Comparison of ENCODE assay signal across 25 mouse cellular contexts in the genomic region with DNA sequence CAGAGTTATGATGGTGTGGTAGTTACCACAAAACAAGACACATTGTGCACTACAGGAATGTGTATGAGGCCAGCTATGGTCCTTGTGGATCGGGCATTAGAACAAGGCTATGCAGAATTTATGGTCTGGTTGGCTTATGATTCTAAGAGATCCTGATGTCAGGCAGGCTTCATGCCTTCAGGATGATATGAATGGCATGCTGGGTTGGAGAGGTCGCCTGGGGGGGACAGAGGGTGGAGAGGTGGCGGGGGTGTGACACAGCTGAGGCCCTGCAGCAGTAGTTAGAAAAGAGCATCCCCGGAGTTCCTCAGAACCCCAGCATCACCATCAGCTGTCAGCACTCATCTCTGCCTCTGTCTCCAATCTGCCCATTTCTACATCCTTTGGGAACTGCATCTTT.
"Had no signal": no experiment of that assay in that cellular context is flagged by ENCODE, and none has a peak within 500 bp of the region (broad histone marks: within the 10 kb centered on the region; RNA-seq: fewer than 3 reads in every experiment).

No protein-coding gene starts in this region.

- DNase-seq: gastrocnemius, adult 2 months; gastrocnemius, postnatal 10 days; gastrocnemius, postnatal 25 days; heart, adult 18-20 months; heart, postnatal 14 days; heart, postnatal 36 days; kidney, adult 11 months; kidney, adult 2 months; kidney, adult 9 months; kidney, postnatal 14 days; kidney, postnatal 36 days; layer of hippocampus, adult 9-11 months; layer of hippocampus, postnatal 36 days had no signal

- H3K36me3 ChIP-seq: heart, embryonic 10.5 days; heart, embryonic 13.5 days; heart, embryonic 15.5 days; hindbrain, embryonic 13.5 days; hindbrain, embryonic 15.5 days; intestine, embryonic 15.5 days; kidney, embryonic 15.5 days; limb, embryonic 13.5 days; limb, embryonic 15.5 days; liver, embryonic 12.5 days had no signal

- H3K27ac ChIP-seq: gastrocnemius, adult 2 months; heart, embryonic 10.5 days; heart, embryonic 13.5 days; heart, embryonic 15.5 days; hindbrain, embryonic 13.5 days; hindbrain, embryonic 15.5 days; intestine, embryonic 15.5 days; kidney, embryonic 15.5 days; kidney, postnatal 0 days; limb, embryonic 13.5 days; limb, embryonic 15.5 days; liver, embryonic 12.5 days had no signal

- H3K9ac ChIP-seq: heart, embryonic 13.5 days; heart, embryonic 15.5 days; hindbrain, embryonic 13.5 days; hindbrain, embryonic 15.5 days; intestine, embryonic 15.5 days; kidney, embryonic 15.5 days; limb, embryonic 13.5 days; limb, embryonic 15.5 days; liver, embryonic 12.5 days had no signal

- H3K9me3 ChIP-seq: heart, embryonic 10.5 days; heart, embryonic 13.5 days; heart, embryonic 15.5 days; hindbrain, embryonic 13.5 days; hindbrain, embryonic 15.5 days; intestine, embryonic 15.5 days; kidney, embryonic 15.5 days; limb, embryonic 13.5 days; limb, embryonic 15.5 days; liver, embryonic 12.5 days had no signal

- H3K4me1 ChIP-seq: heart, embryonic 10.5 days; heart, embryonic 13.5 days; heart, embryonic 15.5 days; intestine, embryonic 15.5 days; kidney, embryonic 15.5 days; liver, embryonic 12.5 days had no signal

- H3K4me3 ChIP-seq: gastrocnemius, adult 2 months; heart, embryonic 10.5 days; heart, embryonic 13.5 days; heart, embryonic 15.5 days; hindbrain, embryonic 13.5 days; hindbrain, embryonic 15.5 days; intestine, embryonic 15.5 days; kidney, embryonic 15.5 days; limb, embryonic 13.5 days; limb, embryonic 15.5 days; liver, embryonic 12.5 days had no signal

- H3K27me3 ChIP-seq: heart, embryonic 13.5 days; heart, embryonic 15.5 days; hindbrain, embryonic 13.5 days; hindbrain, embryonic 15.5 days; intestine, embryonic 15.5 days; kidney, embryonic 15.5 days; limb, embryonic 13.5 days; limb, embryonic 15.5 days; liver, embryonic 12.5 days had no signal

- H3K4me2 ChIP-seq: heart, embryonic 13.5 days; heart, embryonic 15.5 days; hindbrain, embryonic 13.5 days; hindbrain, embryonic 15.5 days; intestine, embryonic 15.5 days; kidney, embryonic 15.5 days; limb, embryonic 13.5 days; limb, embryonic 15.5 days; liver, embryonic 12.5 days had no signal

- ATAC-seq: inflammation-experienced regulatory T-cells, adult 6 months; intestine, embryonic 15.5 days; liver, embryonic 12.5 days had no signal
